Mouse (Mus musculus): ENCODE results near the gene B9d1. TPM values are rescaled to one million over a fixed set of nuclear protein-coding genes. Genes with fewer than 3 reads are reported as not detected.

The B9d1 gene
- total RNA-seq, 1 experiment, result 84.7 TPM

- no peaks in the 10 kb centered on the region for H3K9me3 ChIP-seq (ENCODE audit: control insufficient read depth, insufficient read depth, low read depth, low read length)
- DNase-seq (ENCODE audit: low read depth, low spot score), result no peak
These were observed 9.4 kb upstream of the B9d1 start for GRCm38 (mm10) chr11:61495528-61495927.

GRCm38 (mm10) chr11:61497490-61497889 is 7.5 kb upstream of the B9d1 start:
- TF ChIP-seq MAFK (IDR thresholded peaks at IDR 0.05; ENCODE audit: insufficient read depth, low read depth, low read length) (no peak), HCFC1 (IDR thresholded peaks at IDR 0.05; ENCODE audit: borderline replicate concordance, insufficient read depth, low read length) (no peak), ZC3H11A (IDR thresholded peaks at IDR 0.05; ENCODE audit: borderline replicate concordance, low read depth, low read length) (no peak), CHD2 (IDR thresholded peaks at IDR 0.05; ENCODE audit: low read depth, low read length) (no peak), ZNF384 (IDR thresholded peaks at IDR 0.05; ENCODE audit: low read depth, low read length) (no peak)
- in situ Hi-C loops (cut with MboI; ENCODE audit: low sequenced_read_pairs in 2 of 2, unreplicated experiment in 2 of 2), result no loop called here
- Histone ChIP-seq H3K9ac (ENCODE audit: insufficient read depth, low read depth, low read length, poor library complexity, severe bottlenecking) (no peak overlapping the region), H3K27ac (ENCODE audit: insufficient read depth, low read depth, low read length, poor library complexity, severe bottlenecking) (no peak overlapping the region), H3K36me3 (ENCODE audit: control insufficient read depth, insufficient read depth, low read length, poor library complexity, severe bottlenecking) (peaks cover 4% of the 10 kb centered on the region; the same call in 1 of the 2 replicates), H3K4me3 (ENCODE audit: insufficient read depth in 1 of 2, low read depth in 1 of 2, low read length in 2 of 2, poor library complexity in 1 of 2, severe bottlenecking in 1 of 2) (no peak overlapping the region), H3K9me3 (ENCODE audit: control insufficient read depth, insufficient read depth, low read depth, low read length) (no peaks in the 10 kb centered on the region), H3K4me1 (ENCODE audit: control insufficient read depth in 2 of 2, insufficient read depth in 2 of 2, low read length in 2 of 2, poor library complexity in 1 of 2) (peaks cover 0 to 6% of the 10 kb centered on the region in 2 experiments; a peak in 2 of 4 replicates)
- DNase-seq (ENCODE audit: low read depth, low spot score), result no peak

More at GRCm38 (mm10) chr11:61495528-61495927, 9.4 kb upstream of the B9d1 start:
- Histone ChIP-seq H3K4me3 (ENCODE audit: insufficient read depth in 1 of 2, low read depth in 1 of 2, low read length in 2 of 2, poor library complexity in 1 of 2, severe bottlenecking in 1 of 2) (no peak overlapping the region), H3K9ac (ENCODE audit: insufficient read depth, low read depth, low read length, poor library complexity, severe bottlenecking) (no peak overlapping the region), H3K36me3 (ENCODE audit: control insufficient read depth, insufficient read depth, low read length, poor library complexity, severe bottlenecking) (peaks cover 18% of the 10 kb centered on the region), H3K4me1 (ENCODE audit: control insufficient read depth in 2 of 2, insufficient read depth in 2 of 2, low read length in 2 of 2, poor library complexity in 1 of 2) (peaks cover 0 to 6% of the 10 kb centered on the region in 2 experiments; a peak in 2 of 4 replicates), H3K27ac (ENCODE audit: insufficient read depth, low read depth, low read length, poor library complexity, severe bottlenecking) (no peak overlapping the region)
- in situ Hi-C loops (cut with MboI; ENCODE audit: low sequenced_read_pairs in 2 of 2, unreplicated experiment in 2 of 2), result no loop called here
- no peak for TF ChIP-seq ZNF384 (IDR thresholded peaks at IDR 0.05; ENCODE audit: low read depth, low read length)
- no peak for TF ChIP-seq ZC3H11A (IDR thresholded peaks at IDR 0.05; ENCODE audit: borderline replicate concordance, low read depth, low read length)
- TF ChIP-seq CHD2 (IDR thresholded peaks at IDR 0.05; ENCODE audit: low read depth, low read length), result no peak
- TF ChIP-seq MAFK (IDR thresholded peaks at IDR 0.05; ENCODE audit: insufficient read depth, low read depth, low read length), result no peak
- no peak for TF ChIP-seq HCFC1 (IDR thresholded peaks at IDR 0.05; ENCODE audit: borderline replicate concordance, insufficient read depth, low read length)

GRCm38 (mm10) chr11:61498736-61499504 is 6.0 kb upstream of the B9d1 start:
- no peaks in the 10 kb centered on the region for H3K36me3 ChIP-seq (ENCODE audit: control insufficient read depth, insufficient read depth, low read length, poor library complexity, severe bottlenecking)
- DNase-seq (ENCODE audit: low read depth, low spot score), result no peak
- TF ChIP-seq ZNF384 (IDR thresholded peaks at IDR 0.05; ENCODE audit: low read depth, low read length), result no peak
- no peak for TF ChIP-seq MAFK (IDR thresholded peaks at IDR 0.05; ENCODE audit: insufficient read depth, low read depth, low read length)
- no peak for TF ChIP-seq CHD2 (IDR thresholded peaks at IDR 0.05; ENCODE audit: low read depth, low read length)
- no peak for TF ChIP-seq HCFC1 (IDR thresholded peaks at IDR 0.05; ENCODE audit: borderline replicate concordance, insufficient read depth, low read length)
- TF ChIP-seq ZC3H11A (IDR thresholded peaks at IDR 0.05; ENCODE audit: borderline replicate concordance, low read depth, low read length), result no peak
- H3K9me3 ChIP-seq (ENCODE audit: control insufficient read depth, insufficient read depth, low read depth, low read length), result no peaks in the 10 kb centered on the region
- H3K4me1 ChIP-seq (ENCODE audit: control insufficient read depth in 2 of 2, insufficient read depth in 2 of 2, low read length in 2 of 2, poor library complexity in 1 of 2), result no peaks in the 10 kb centered on the region; a peak in 1 of 4 replicates
- no peak overlapping the region for H3K9ac ChIP-seq (ENCODE audit: insufficient read depth, low read depth, low read length, poor library complexity, severe bottlenecking)
- no peak overlapping the region for H3K4me3 ChIP-seq (ENCODE audit: insufficient read depth in 1 of 2, low read depth in 1 of 2, low read length in 2 of 2, poor library complexity in 1 of 2, severe bottlenecking in 1 of 2)
- in situ Hi-C loops (cut with MboI; ENCODE audit: low sequenced_read_pairs in 2 of 2, unreplicated experiment in 2 of 2), result no loop called here
- no peak overlapping the region for H3K27ac ChIP-seq (ENCODE audit: insufficient read depth, low read depth, low read length, poor library complexity, severe bottlenecking)

GRCm38 (mm10) chr11:61503933-61504332 is 1.0 kb upstream of the B9d1 start:
- DNase-seq (ENCODE audit: low read depth, low spot score), result no peak
- TF ChIP-seq ZNF384 (IDR thresholded peaks at IDR 0.05; ENCODE audit: low read depth, low read length) (no peak), MAFK (IDR thresholded peaks at IDR 0.05; ENCODE audit: insufficient read depth, low read depth, low read length) (no peak), ZC3H11A (IDR thresholded peaks at IDR 0.05; ENCODE audit: borderline replicate concordance, low read depth, low read length) (no peak), HCFC1 (IDR thresholded peaks at IDR 0.05; ENCODE audit: borderline replicate concordance, insufficient read depth, low read length) (no peak), CHD2 (IDR thresholded peaks at IDR 0.05; ENCODE audit: low read depth, low read length) (no peak)
- Histone ChIP-seq H3K36me3 (ENCODE audit: control insufficient read depth, insufficient read depth, low read length, poor library complexity, severe bottlenecking) (peaks cover 5% of the 10 kb centered on the region; the same call in 1 of the 2 replicates), H3K4me1 (ENCODE audit: control insufficient read depth in 2 of 2, insufficient read depth in 2 of 2, low read length in 2 of 2, poor library complexity in 1 of 2) (no peaks in the 10 kb centered on the region), H3K27ac (ENCODE audit: insufficient read depth, low read depth, low read length, poor library complexity, severe bottlenecking) (no peak overlapping the region), H3K4me3 (ENCODE audit: insufficient read depth in 1 of 2, low read depth in 1 of 2, low read length in 2 of 2, poor library complexity in 1 of 2, severe bottlenecking in 1 of 2) (no peak overlapping the region), H3K9ac (ENCODE audit: insufficient read depth, low read depth, low read length, poor library complexity, severe bottlenecking) (no peak overlapping the region), H3K9me3 (ENCODE audit: control insufficient read depth, insufficient read depth, low read depth, low read length) (no peaks in the 10 kb centered on the region)
- in situ Hi-C loops (cut with MboI; ENCODE audit: low sequenced_read_pairs in 2 of 2, unreplicated experiment in 2 of 2), result no loop called here

Data from ES-E14 (cell line).